Mouse (Mus musculus) forebrain, embryonic 16.5 days (tissue): ENCODE results near the gene Ddx50. TPM values are rescaled to one million over a fixed set of nuclear protein-coding genes. Genes with fewer than 3 reads are reported as not detected.
"Not testable (repeated sequence)": the region's sequence is repeated elsewhere in the genome, so short reads cannot be mapped to it uniquely, and the experiment has no call there.

Source experiments
- ATAC-seq: fragments of 200-750 bp; cut with Nextera tagmentation; 2 replicates; pipeline ENCODE4 v1.8.0; 2017; ENCODE audit warnings: mild to moderate bottlenecking, moderate library complexity
- H3K27ac ChIP-seq: fragments of 300-500 bp; sonication (generic); 2 replicates; pipeline ENCODE4 v1.5.1; 2014; ENCODE audit warnings: low read length, control low read depth
- H3K27me3 ChIP-seq: fragments of 300-500 bp; sonication (generic); replicated peaks from 2 replicates; pipeline ENCODE4 v1.6.1; 2014; ENCODE audit warnings: low read length; ENCODE audit not compliant: control insufficient read depth, insufficient read depth
- H3K36me3 ChIP-seq: fragments of 300-500 bp; sonication (generic); 2 replicates; pipeline ENCODE4 v1.6.1; 2014; ENCODE audit not compliant: control insufficient read depth, insufficient read depth
- H3K4me1 ChIP-seq: fragments of 300-500 bp; sonication (generic); replicated peaks from 2 replicates; pipeline ENCODE4 v1.6.1; 2014; ENCODE audit warnings: low read length; ENCODE audit not compliant: control insufficient read depth, insufficient read depth
- H3K4me2 ChIP-seq: fragments of 300-500 bp; sonication (generic); 2 replicates; pipeline ENCODE4 v1.6.1; 2014; ENCODE audit warnings: mild to moderate bottlenecking, low read length, control low read depth
- H3K4me3 ChIP-seq: fragments of 300-500 bp; sonication (generic); replicated peaks from 2 replicates; pipeline ENCODE4 v1.5.1; 2014; ENCODE audit warnings: mild to moderate bottlenecking, low read length, control low read depth
- H3K9ac ChIP-seq: fragments of 300-500 bp; sonication (generic); replicated peaks from 2 replicates; pipeline ENCODE4 v1.6.1; 2014; ENCODE audit warnings: low read depth, low read length, control low read depth
- H3K9me3 ChIP-seq: fragments of 300-500 bp; sonication (generic); 2 replicates; pipeline ENCODE4 v1.6.1; 2016; ENCODE audit warnings: low read length; ENCODE audit not compliant: control insufficient read depth
- WGBS: fragments of 180-500 bp; shearing (Covaris S2); extraction: QIAGEN DNeasy Blood & Tissue Kit; methylation state at CpG from one replicate; pipeline ENCODE4 v1.1.7; 2014; 5-methylcytosine and 5-hydroxymethylcytosine counted together
- polyA plus RNA-seq: library from polyadenylated mRNA; unstranded; fragments of >200 nt; fragmentation: Nextera tagmentation; extraction: Ambion mirVana; gene quantifications from 2 replicates; pipeline ENCODE4 v1.2.1, GENCODE M21; 2015

Gene Ddx50
- polyA plus RNA-seq, 1 experiment from 2014 or later = 104 TPM

GRCm38 (mm10) chr10:62603233-62604030 is 47.6 kb downstream of the Ddx50 start:
- H3K27me3 ChIP-seq = no peaks in the 10 kb centered on the region
- H3K27ac ChIP-seq = no peak overlapping the region
- no peak overlapping the region for H3K4me3 ChIP-seq
- 0 out of 2 replicates have a peak, but pooled peaks cover 2% of the 10 kb centered on the region for H3K36me3 ChIP-seq
- H3K9ac ChIP-seq = no peak overlapping the region
- no peak overlapping the region for H3K4me2 ChIP-seq
- WGBS = 89% methylated on average over 12 of the region's 12 CpGs
- no peaks in the 10 kb centered on the region for H3K9me3 ChIP-seq
- H3K4me1 ChIP-seq = peaks cover 14% of the 10 kb centered on the region
- ATAC-seq = no peak

GRCm38 (mm10) chr10:62602177-62603040 is 48.6 kb downstream of the Ddx50 start, which contains the start of gene Ddx21:
TSS of gene Ddx21 (minus strand) at chr10:62602281.
- no peaks in the 10 kb centered on the region for H3K27me3 ChIP-seq
- peak; percentile 100 for ATAC-seq
- H3K27ac ChIP-seq = peak within 1 kb of the TSS; percentile 77
- peaks cover 14% of the 10 kb centered on the region for H3K4me1 ChIP-seq
- peak within 1 kb of the TSS; percentile 100 for H3K4me3 ChIP-seq
- whole genome bisulfite sequencing = 5% methylated on average over 53 of the region's 53 CpGs
- H3K9me3 ChIP-seq = no peaks in the 10 kb centered on the region
- H3K9ac ChIP-seq = peak within 1 kb of the TSS; percentile 85
- peak within 1 kb of the TSS; percentile 78 for H3K4me2 ChIP-seq
- peaks cover 9% of the 10 kb centered on the region; the same call in 1 of the 2 replicates for H3K36me3 ChIP-seq

- H3K36me3 ChIP-seq = peaks cover 10% of the 10 kb centered on the region; the same call in 1 of the 2 replicates
- 0% methylated on average over 23 of the region's 23 CpGs for WGBS
- no peaks in the 10 kb centered on the region for H3K9me3 ChIP-seq
- H3K27me3 ChIP-seq = no peaks in the 10 kb centered on the region
- H3K4me1 ChIP-seq = peaks cover 14% of the 10 kb centered on the region
- peak overlapping the region; percentile 100 for H3K4me3 ChIP-seq
- peak overlapping the region; percentile 78 for H3K4me2 ChIP-seq
- peak; percentile 72 for ATAC-seq
- peak overlapping the region; percentile 85 for H3K9ac ChIP-seq
- peak overlapping the region; percentile 77 for H3K27ac ChIP-seq
Observed at GRCm38 (mm10) chr10:62601833-62602176, 49.2 kb downstream of the Ddx50 start.

GRCm38 (mm10) chr10:62601053-62601791 is 49.8 kb downstream of the Ddx50 start:
- Histone ChIP-seq H3K4me3 (peak overlapping the region; percentile 100), H3K9ac (peak overlapping the region; percentile 85), H3K27me3 (no peaks in the 10 kb centered on the region), H3K27ac (no peak overlapping the region), H3K4me1 (peaks cover 14% of the 10 kb centered on the region), H3K36me3 (peaks cover 11% of the 10 kb centered on the region; the same call in 1 of the 2 replicates), H3K9me3 (no peaks in the 10 kb centered on the region), H3K4me2 (peak overlapping the region; percentile 78)
- ATAC-seq = no peak
- WGBS = 13% methylated on average over 20 of the region's 20 CpGs

GRCm38 (mm10) chr10:62600056-62600455 is 51.0 kb downstream of the Ddx50 start:
- no peaks in the 10 kb centered on the region for H3K27me3 ChIP-seq
- H3K9ac ChIP-seq = no peak overlapping the region
- ATAC-seq = no peak
- no peak overlapping the region for H3K4me2 ChIP-seq
- H3K9me3 ChIP-seq = no peaks in the 10 kb centered on the region
- H3K27ac ChIP-seq = no peak overlapping the region
- peaks cover 11% of the 10 kb centered on the region; the same call in 1 of the 2 replicates for H3K36me3 ChIP-seq
- H3K4me3 ChIP-seq = no peak overlapping the region
- 90% methylated on average over 6 of the region's 6 CpGs for WGBS
- H3K4me1 ChIP-seq = peaks cover 14% of the 10 kb centered on the region

- WGBS = 93% methylated on average over 3 of the region's 3 CpGs
- ATAC-seq, H3K27me3 ChIP-seq, H3K9ac ChIP-seq, H3K4me3 ChIP-seq, H3K9me3 ChIP-seq, H3K4me2 ChIP-seq, H3K27ac ChIP-seq: not testable (repeated sequence)
- H3K4me1 ChIP-seq = peaks cover 14% of the 10 kb centered on the region
- H3K36me3 ChIP-seq = peaks cover 16% of the 10 kb centered on the region; the same call in 1 of the 2 replicates
Observed at GRCm38 (mm10) chr10:62599311-62599710, 51.7 kb downstream of the Ddx50 start.

- Histone ChIP-seq H3K9ac (no peak overlapping the region), H3K4me1 (no peaks in the 10 kb centered on the region), H3K4me2 (no peak overlapping the region), H3K36me3 (peaks cover 39% of the 10 kb centered on the region), H3K27ac (no peak overlapping the region), H3K27me3 (no peaks in the 10 kb centered on the region), H3K9me3 (no peaks in the 10 kb centered on the region), H3K4me3 (no peak overlapping the region)
- ATAC-seq = no peak
- 55% methylated on average over 7 of the region's 7 CpGs for WGBS
Observed at GRCm38 (mm10) chr10:62592496-62592895, 58.5 kb downstream of the Ddx50 start.

GRCm38 (mm10) chr10:62590200-62590599 is 60.8 kb downstream of the Ddx50 start:
- H3K27me3 ChIP-seq = no peaks in the 10 kb centered on the region
- H3K9ac ChIP-seq = no peak overlapping the region
- H3K36me3 ChIP-seq = peaks cover 52% of the 10 kb centered on the region
- H3K27ac ChIP-seq = no peak overlapping the region
- no peaks in the 10 kb centered on the region for H3K4me1 ChIP-seq
- WGBS = 27% methylated on average over 6 of the region's 6 CpGs
- no peaks in the 10 kb centered on the region for H3K9me3 ChIP-seq
- H3K4me2 ChIP-seq = no peak overlapping the region
- H3K4me3 ChIP-seq = no peak overlapping the region
- peak; percentile 88 for ATAC-seq
